ENCODE assay signal across 32 mouse cellular contexts in the genomic region with DNA sequence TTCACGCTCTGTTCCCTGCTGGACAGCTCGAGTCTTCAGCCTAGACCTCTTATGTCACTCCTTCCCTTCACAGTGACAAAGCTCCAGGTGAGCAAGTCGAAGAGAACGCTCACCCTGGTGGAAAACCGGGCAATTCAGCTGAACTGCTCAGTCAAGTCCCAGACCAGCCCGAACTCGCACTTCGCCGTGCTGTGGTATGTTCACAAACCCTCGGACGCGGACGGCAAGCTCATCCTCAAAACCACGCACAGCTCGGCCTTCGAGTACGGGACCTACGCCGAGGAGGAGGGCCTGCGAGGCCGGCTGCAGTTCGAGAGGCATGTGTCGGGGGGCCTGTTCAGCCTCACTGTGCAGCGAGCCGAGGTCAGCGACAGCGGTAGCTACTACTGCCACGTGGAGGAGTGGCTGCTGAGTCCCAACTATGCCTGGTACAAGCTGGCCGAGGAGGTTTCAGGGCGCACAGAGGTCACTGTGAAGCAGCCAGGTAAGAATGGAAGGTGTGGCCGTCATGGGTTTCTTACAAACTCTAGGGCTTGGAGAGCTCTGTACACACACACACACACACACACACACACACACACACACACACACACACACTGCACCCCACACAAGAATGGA.
DNase-seq lines count a peak whose midpoint lies in the region; ATAC-seq and TF ChIP-seq lines count a peak whose summit lies in the region.
"Had no signal": no experiment of that assay in that cellular context is flagged by ENCODE, and none has a peak within 500 bp of the region (broad histone marks: within the 10 kb centered on the region; RNA-seq: fewer than 3 reads in every experiment).

No protein-coding gene starts in this region.

- H3K4me3 ChIP-seq in intestine, embryonic 15.5 days (replicated peaks): no peak overlapping the region
- no peak overlapping the region for H3K4me3 ChIP-seq in intestine, postnatal 0 days (ENCODE audit: low read depth, low read length)
- H3K4me3 ChIP-seq in midbrain, embryonic 11.5 days (ENCODE audit: low read depth, low read length): no peak overlapping the region
- no peak overlapping the region for H3K4me3 ChIP-seq in midbrain, embryonic 14.5 days (replicated peaks; ENCODE audit: low read depth, low read length)
- no peak overlapping the region for H3K4me3 ChIP-seq in stomach, embryonic 15.5 days (replicated peaks)
- H3K4me3 ChIP-seq: embryonic facial prominence, embryonic 10.5 days; embryonic facial prominence, embryonic 15.5 days; hindbrain, embryonic 15.5 days; liver, embryonic 15.5 days; lung, embryonic 15.5 days; midbrain, embryonic 10.5 days; myocyte; neural tube, embryonic 12.5 days had no signal

- no peak overlapping the region for H3K27ac ChIP-seq in intestine, embryonic 15.5 days
- no peak overlapping the region for H3K27ac ChIP-seq in intestine, postnatal 0 days (ENCODE audit: low read depth, low read length)
- no peak overlapping the region for H3K27ac ChIP-seq in midbrain, embryonic 11.5 days (ENCODE audit: low read depth, low read length)
- H3K27ac ChIP-seq in midbrain, embryonic 14.5 days (replicated peaks; ENCODE audit: low read depth, low read length): no peak overlapping the region
- H3K27ac ChIP-seq in stomach, embryonic 15.5 days: peak overlapping the region; percentile 83
- H3K27ac ChIP-seq: embryonic facial prominence, embryonic 15.5 days; hindbrain, embryonic 15.5 days; liver, embryonic 15.5 days; lung, embryonic 15.5 days; neural tube, embryonic 12.5 days had no signal

- no peak overlapping the region for H3K4me2 ChIP-seq in intestine, embryonic 15.5 days (replicated peaks)
- no peak overlapping the region for H3K4me2 ChIP-seq in intestine, postnatal 0 days (replicated peaks; ENCODE audit: low read depth)
- no peak overlapping the region for H3K4me2 ChIP-seq in midbrain, embryonic 11.5 days
- no peak overlapping the region for H3K4me2 ChIP-seq in midbrain, embryonic 14.5 days (ENCODE audit: low read length)
- no peak overlapping the region for H3K4me2 ChIP-seq in stomach, embryonic 15.5 days
- H3K4me2 ChIP-seq: embryonic facial prominence, embryonic 15.5 days; heart, embryonic 11.5 days; hindbrain, embryonic 15.5 days; liver, embryonic 15.5 days; lung, embryonic 15.5 days; neural tube, embryonic 12.5 days had no signal

- H3K4me1 ChIP-seq in intestine, embryonic 15.5 days (replicated peaks): no peaks in the 10 kb centered on the region
- no peaks in the 10 kb centered on the region for H3K4me1 ChIP-seq in intestine, postnatal 0 days (replicated peaks; ENCODE audit: control insufficient read depth, insufficient read depth, low read length)
- no peaks in the 10 kb centered on the region for H3K4me1 ChIP-seq in midbrain, embryonic 11.5 days (ENCODE audit: control insufficient read depth, insufficient read depth, low read length)
- H3K4me1 ChIP-seq in midbrain, embryonic 14.5 days (ENCODE audit: control insufficient read depth, insufficient read depth, low read length): peaks cover 8% of the 10 kb centered on the region; the same call in 1 of the 2 replicates
- H3K4me1 ChIP-seq in stomach, embryonic 15.5 days: peaks cover 6% of the 10 kb centered on the region; the same call in 1 of the 2 replicates
- H3K4me1 ChIP-seq: liver, embryonic 15.5 days; lung, embryonic 15.5 days had no signal

- no peak overlapping the region for H3K9ac ChIP-seq in intestine, embryonic 15.5 days
- H3K9ac ChIP-seq in intestine, postnatal 0 days (ENCODE audit: low read depth, low read length): no peak overlapping the region
- H3K9ac ChIP-seq in midbrain, embryonic 11.5 days (ENCODE audit: low read length): no peak overlapping the region
- H3K9ac ChIP-seq in midbrain, embryonic 14.5 days (replicated peaks; ENCODE audit: low read length): no peak overlapping the region
- H3K9ac ChIP-seq in stomach, embryonic 15.5 days: no peak overlapping the region
- H3K9ac ChIP-seq: embryonic facial prominence, embryonic 15.5 days; hindbrain, embryonic 15.5 days; liver, embryonic 15.5 days; lung, embryonic 15.5 days; neural tube, embryonic 12.5 days had no signal

- 0 out of 2 replicates have a peak, but pooled peaks cover 2% of the 10 kb centered on the region for H3K36me3 ChIP-seq in intestine, embryonic 15.5 days
- H3K36me3 ChIP-seq in intestine, postnatal 0 days (ENCODE audit: control insufficient read depth, insufficient read depth): peaks cover 35% of the 10 kb centered on the region
- H3K36me3 ChIP-seq in midbrain, embryonic 11.5 days (ENCODE audit: control insufficient read depth, insufficient read depth, low read length): peaks cover 7% of the 10 kb centered on the region; the same call in 1 of the 2 replicates
- peaks cover 51% of the 10 kb centered on the region for H3K36me3 ChIP-seq in midbrain, embryonic 14.5 days (ENCODE audit: control insufficient read depth, insufficient read depth, low read length)
- H3K36me3 ChIP-seq in stomach, embryonic 15.5 days: peaks cover 16% of the 10 kb centered on the region; the same call in 1 of the 2 replicates

- WGBS in intestine, embryonic 15.5 days: 82% methylated on average over 31 of the region's 31 CpGs
- WGBS in intestine, postnatal 0 days: 79% methylated on average over 31 of the region's 31 CpGs
- 91% methylated on average over 30 of the region's 31 CpGs for WGBS in midbrain, embryonic 11.5 days
- WGBS in midbrain, embryonic 14.5 days: 90% methylated on average over 31 of the region's 31 CpGs
- WGBS in stomach, embryonic 15.5 days: 76% methylated on average over 31 of the region's 31 CpGs

- no peaks in the 10 kb centered on the region for H3K27me3 ChIP-seq in intestine, embryonic 15.5 days (replicated peaks)
- H3K27me3 ChIP-seq in intestine, postnatal 0 days (replicated peaks; ENCODE audit: control insufficient read depth, insufficient read depth, low read length): no peaks in the 10 kb centered on the region
- H3K27me3 ChIP-seq in midbrain, embryonic 11.5 days (ENCODE audit: control insufficient read depth, insufficient read depth, low read length): no peaks in the 10 kb centered on the region
- no peaks in the 10 kb centered on the region for H3K27me3 ChIP-seq in midbrain, embryonic 14.5 days (ENCODE audit: control insufficient read depth, insufficient read depth, low read length)
- no peaks in the 10 kb centered on the region for H3K27me3 ChIP-seq in stomach, embryonic 15.5 days (replicated peaks)
- H3K27me3 ChIP-seq: embryonic facial prominence, embryonic 15.5 days; hindbrain, embryonic 15.5 days; liver, embryonic 15.5 days; lung, embryonic 15.5 days; neural tube, embryonic 12.5 days had no signal

- no peak for TF ChIP-seq CTCF in intestine, postnatal 0 days (IDR thresholded peaks at IDR 0.05; ENCODE audit: low read depth)

- ATAC-seq in intestine, embryonic 15.5 days: peak; percentile 15; the same call in 1 of the 2 replicates
- no peak for ATAC-seq in intestine, postnatal 0 days
- no peak for ATAC-seq in midbrain, embryonic 11.5 days (ENCODE audit: low FRiP score)
- ATAC-seq in midbrain, embryonic 14.5 days (ENCODE audit: low FRiP score, low TSS enrichment): no peak
- ATAC-seq in stomach, embryonic 15.5 days (ENCODE audit: insufficient read depth, low FRiP score, low read depth): peak; percentile 84
- ATAC-seq in megakaryocyte progenitor cell, adult 5-6 weeks (replicated peaks; ENCODE audit: poor library complexity): no peak
- ATAC-seq: forebrain, embryonic 14.5 days; inflammation-experienced regulatory T-cells, adult 6 months had no signal

- H3K9me3 ChIP-seq in intestine, embryonic 15.5 days: no peaks in the 10 kb centered on the region
- H3K9me3 ChIP-seq in intestine, postnatal 0 days (ENCODE audit: control insufficient read depth): no peaks in the 10 kb centered on the region
- no peaks in the 10 kb centered on the region for H3K9me3 ChIP-seq in midbrain, embryonic 11.5 days (ENCODE audit: control insufficient read depth, low read length)
- no peaks in the 10 kb centered on the region for H3K9me3 ChIP-seq in midbrain, embryonic 14.5 days (ENCODE audit: control insufficient read depth, low read length)
- H3K9me3 ChIP-seq in stomach, embryonic 15.5 days: no peaks in the 10 kb centered on the region
- H3K9me3 ChIP-seq: embryonic facial prominence, embryonic 15.5 days; hindbrain, embryonic 15.5 days; liver, embryonic 15.5 days; lung, embryonic 15.5 days; midbrain, embryonic 10.5 days; neural tube, embryonic 12.5 days had no signal

- peak; percentile 23 for DNase-seq in midbrain, embryonic 11.5 days (ENCODE audit: low spot score, missing footprints)
- DNase-seq in midbrain, embryonic 14.5 days: no peak
- DNase-seq in urinary bladder, postnatal 25 days (ENCODE audit: low spot score): peak; percentile 60
- DNase-seq in right cerebral cortex, adult 18-20 months: no peak
- DNase-seq: adrenal gland, postnatal 10 days; cerebellum, adult 8-10 months; cerebellum, postnatal 25 days; gastrocnemius, postnatal 25 days; heart, adult 11 months; heart, postnatal 4 days; kidney, adult 2 months; kidney, postnatal 36 days; layer of hippocampus, postnatal 36 days; left cerebral cortex, postnatal 4 days; liver; thymus, adult 2 months; thymus, postnatal 36 days had no signal

Comparison
In these comparisons a context has a peak if more than half of its experiments do, and no peak if none do; other contexts are left out.
1. ATAC-seq: peak in intestine, embryonic 15.5 days (single experiment) and stomach, embryonic 15.5 days (single experiment); none in intestine, postnatal 0 days (single experiment), midbrain, embryonic 11.5 days (single experiment), midbrain, embryonic 14.5 days (single experiment) and megakaryocyte progenitor cell, adult 5-6 weeks (single experiment).
2. DNase-seq: peak in midbrain, embryonic 11.5 days (single experiment) and urinary bladder, postnatal 25 days (single experiment); none in midbrain, embryonic 14.5 days (single experiment) and right cerebral cortex, adult 18-20 months (single experiment).